Mouse (Mus musculus) heart, postnatal 14 days (tissue): ENCODE measurements around the gene Sycp2l. TPM values are rescaled to one million over a fixed set of nuclear protein-coding genes. Genes with fewer than 3 reads are reported as not detected.
A peak's percentile ranks its signal among the peaks of the same experiment; 100 is the strongest.
"Not testable (repeated sequence)": the region's sequence is repeated elsewhere in the genome, so short reads cannot be mapped to it uniquely, and the experiment has no call there.

Experiments
- DNase-seq, 2 experiments: peaks; one replicate each; pipeline ENCODE4 v3.0.0; 2021 to 2022
- intact Hi-C: fragments of 180-260 bp; cut with DNase I; formaldehyde crosslinking; loops from one replicate; pipeline ENCODE4 v1.15.1; 2025
- total RNA-seq, 2 experiments: library from RNA; stranded (reverse); gene quantifications; 2 replicates each; pipeline ENCODE4 v1.2.3; 2021

The Sycp2l gene
- total RNA-seq, 2 experiments from 2014 or later = not detected

- DNase-seq = no peak
- intact Hi-C loops = no loop called here
These were observed 5.2 kb downstream of the Sycp2l start for GRCm38 (mm10) chr13:41119152-41119945.

DNA sequence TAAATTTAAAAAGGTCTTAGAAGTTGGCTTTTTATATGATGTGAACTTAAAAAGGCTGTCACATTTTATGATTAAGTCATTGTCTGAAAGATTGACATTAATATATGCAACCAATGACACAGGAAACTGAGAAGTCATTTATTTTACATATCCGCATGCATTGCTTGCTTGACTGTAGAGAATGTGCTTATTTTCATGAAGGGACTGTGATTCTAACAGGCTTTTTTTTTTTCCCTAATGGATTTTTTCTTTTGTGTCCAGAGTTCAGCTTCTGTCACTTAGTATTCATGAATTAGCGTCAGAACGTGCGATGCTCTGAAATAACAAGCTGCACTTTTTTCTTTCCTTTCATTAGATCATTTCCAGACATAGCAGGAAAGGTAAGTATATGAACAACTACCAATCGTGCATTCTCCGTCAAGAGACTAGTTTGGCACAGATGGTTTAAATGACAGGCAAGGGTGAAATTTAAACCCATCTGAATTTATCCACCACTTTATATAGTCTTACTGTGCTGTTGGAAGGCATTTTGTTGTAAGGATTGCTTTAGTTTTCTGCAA lies 9.6 kb downstream of the Sycp2l start:
- DNase-seq = no peak
- intact Hi-C loops = no loop called here

DNA sequence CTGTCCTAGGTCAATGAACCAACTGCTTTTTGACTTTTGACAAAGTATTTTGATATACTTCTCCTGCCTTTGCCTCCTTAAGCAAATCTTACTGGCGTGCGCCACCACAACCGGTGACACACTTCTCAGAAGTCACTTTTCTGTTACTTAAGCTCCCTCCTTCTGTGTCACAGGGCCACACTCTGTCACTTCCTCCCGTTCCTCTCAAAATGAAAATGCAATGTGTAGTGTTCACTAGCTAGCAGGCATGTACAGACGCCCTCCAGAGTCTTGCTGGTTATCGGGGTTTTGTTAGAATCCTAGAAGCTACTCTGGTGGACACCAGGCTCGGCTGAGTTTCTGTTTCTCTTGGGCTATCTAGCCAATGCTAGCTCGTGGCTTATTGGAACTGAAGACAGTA lies 14.2 kb downstream of the Sycp2l start:
- intact Hi-C loops = no loop called here

DNA sequence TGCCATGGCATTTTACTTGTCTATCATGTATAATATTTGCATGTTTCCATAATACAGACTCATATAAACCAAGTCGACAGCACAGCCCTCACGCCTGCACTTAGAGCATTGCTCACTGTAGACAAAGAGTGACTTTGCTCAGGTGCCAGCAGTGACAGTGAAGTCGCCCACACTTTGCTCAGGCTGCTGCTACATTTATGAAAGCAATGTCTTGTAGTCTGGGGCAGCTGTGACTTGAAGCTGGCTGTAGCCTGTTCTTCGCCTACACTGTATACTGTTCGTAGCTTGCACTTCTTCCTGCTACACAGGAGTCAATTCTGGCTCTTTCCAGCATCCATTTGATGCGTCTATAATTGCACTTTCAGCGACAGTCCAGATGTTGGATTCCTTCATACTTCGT lies 15.0 kb downstream of the Sycp2l start:
- no peak for DNase-seq
- intact Hi-C loops = no loop called here

More for the DNA sequence above, 14.2 kb downstream of the Sycp2l start:
- no peak for DNase-seq

GRCm38 (mm10) chr13:41134901-41135300 lies 20.8 kb downstream of the Sycp2l start:
- intact Hi-C loops = no loop called here

GRCm38 (mm10) chr13:41145433-41145970 lies 31.4 kb downstream of the Sycp2l start:
- DNase-seq = no peak
- intact Hi-C loops = loop anchor here (2.0 kb wide), 1 partner anchor 93 kb away; no protein-coding TSS in a partner anchor

More at GRCm38 (mm10) chr13:41134901-41135300, 20.8 kb downstream of the Sycp2l start:
- peak; percentile 72 to 79 for DNase-seq

DNA sequence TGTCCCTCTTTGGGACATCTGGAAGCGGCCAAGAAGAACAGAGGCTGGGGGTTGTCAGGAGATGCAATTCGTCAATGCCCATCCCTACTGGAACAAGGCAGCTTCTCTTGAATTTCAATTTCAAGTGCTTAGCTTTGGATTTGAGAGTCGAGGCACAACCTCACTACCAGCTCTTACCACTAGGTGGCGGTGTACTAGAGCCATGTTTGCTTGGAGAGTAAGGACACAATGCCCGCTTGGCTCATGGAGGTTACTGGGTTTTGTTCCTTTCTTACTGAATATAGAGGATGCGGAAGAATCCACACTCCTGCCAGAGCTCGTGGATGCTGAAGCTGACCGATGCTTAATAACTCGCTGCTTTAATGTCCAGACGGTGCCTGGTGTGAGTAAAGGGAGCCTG lies 32.2 kb downstream of the Sycp2l start:
- intact Hi-C loops = no loop called here
- peak; percentile 44 to 75 for DNase-seq

DNA sequence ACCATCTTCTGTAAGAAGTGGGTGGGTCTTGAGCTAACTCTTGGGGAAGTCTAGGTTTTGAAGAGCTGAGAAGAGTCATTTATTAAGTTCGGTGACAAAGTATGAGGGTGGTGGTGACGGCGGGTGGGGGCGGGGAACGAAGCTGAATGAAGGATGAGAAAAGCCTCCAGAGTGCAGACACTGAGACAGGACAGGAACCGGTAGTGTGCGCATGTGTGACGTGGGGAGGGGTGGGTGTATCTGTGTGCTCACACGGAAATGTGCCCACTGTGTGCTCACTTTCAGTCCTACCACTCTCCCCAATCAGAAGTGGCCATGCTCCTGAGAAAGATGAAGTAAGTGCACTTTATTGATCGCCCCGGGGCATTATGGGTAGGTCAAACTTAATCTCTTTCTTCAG lies 39.0 kb downstream of the Sycp2l start:
- no peak for DNase-seq
- intact Hi-C loops = no loop called here

- DNase-seq = no peak
- intact Hi-C loops = no loop called here
These were observed 44.3 kb downstream of the Sycp2l start for GRCm38 (mm10) chr13:41158426-41158825.

GRCm38 (mm10) chr13:41187886-41188285 lies 73.8 kb downstream of the Sycp2l start:
- DNase-seq = no peak
- intact Hi-C loops = no loop called here

- no peak for DNase-seq
- intact Hi-C loops = no loop called here
These were observed 81.7 kb downstream of the Sycp2l start for GRCm38 (mm10) chr13:41195640-41196333.

- no peak for DNase-seq
- intact Hi-C loops = no loop called here
These were observed 86.8 kb downstream of the Sycp2l start for GRCm38 (mm10) chr13:41200861-41201260.

GRCm38 (mm10) chr13:41203289-41203688 lies 89.2 kb downstream of the Sycp2l start:
- intact Hi-C loops = no loop called here
- DNase-seq = no peak

DNA sequence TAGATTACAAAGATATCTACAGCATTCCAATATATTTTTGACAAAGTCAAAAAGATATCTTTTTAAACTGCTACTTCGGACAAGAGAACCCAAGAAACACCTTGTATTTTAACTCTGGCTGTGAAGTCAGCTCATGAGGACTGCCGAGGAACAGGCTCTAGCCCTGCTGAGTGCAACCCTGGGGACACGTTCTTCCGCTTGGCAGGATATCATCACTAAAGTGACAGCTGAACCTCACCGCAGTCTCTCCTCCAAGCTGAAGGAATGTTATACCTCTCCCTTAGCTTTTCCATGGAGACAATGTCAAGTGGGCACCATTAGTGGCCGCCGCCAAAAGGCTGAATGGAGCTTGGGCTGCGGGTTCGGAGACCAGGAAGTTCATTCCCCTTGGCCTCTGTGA lies 89.6 kb downstream of the Sycp2l start:
- intact Hi-C loops = no loop called here
- no peak for DNase-seq

DNA sequence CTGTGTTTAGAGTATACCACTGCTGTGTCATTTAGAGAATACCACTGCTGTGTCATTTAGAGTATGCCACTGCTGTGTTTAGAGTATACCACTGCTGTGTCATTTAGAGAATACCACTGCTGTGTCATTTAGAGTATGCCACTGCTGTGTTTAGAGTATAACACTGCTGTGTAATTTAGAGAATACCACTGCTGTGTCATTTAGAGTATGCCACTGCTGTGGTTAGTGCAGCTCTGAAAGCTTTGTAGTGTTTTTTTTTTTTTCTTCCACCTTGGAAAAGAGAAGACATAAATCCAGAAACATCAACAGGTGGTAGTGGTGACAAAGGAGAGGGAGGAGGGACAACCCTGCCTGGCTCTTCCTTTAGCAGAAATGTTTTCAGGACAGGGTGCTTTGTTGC lies 91.5 kb downstream of the Sycp2l start:
- intact Hi-C loops, DNase-seq: not testable (repeated sequence)

- intact Hi-C loops = no loop called here
These were observed 92.1 kb downstream of the Sycp2l start for GRCm38 (mm10) chr13:41206241-41206640.

GRCm38 (mm10) chr13:41211276-41211675 lies 97.2 kb downstream of the Sycp2l start:
- DNase-seq = no peak
- intact Hi-C loops = no loop called here

More at GRCm38 (mm10) chr13:41206241-41206640, 92.1 kb downstream of the Sycp2l start:
- DNase-seq = no peak

- DNase-seq = no peak
- intact Hi-C loops = no loop called here
These were observed 98.6 kb downstream of the Sycp2l start for GRCm38 (mm10) chr13:41212558-41213322.

DNA sequence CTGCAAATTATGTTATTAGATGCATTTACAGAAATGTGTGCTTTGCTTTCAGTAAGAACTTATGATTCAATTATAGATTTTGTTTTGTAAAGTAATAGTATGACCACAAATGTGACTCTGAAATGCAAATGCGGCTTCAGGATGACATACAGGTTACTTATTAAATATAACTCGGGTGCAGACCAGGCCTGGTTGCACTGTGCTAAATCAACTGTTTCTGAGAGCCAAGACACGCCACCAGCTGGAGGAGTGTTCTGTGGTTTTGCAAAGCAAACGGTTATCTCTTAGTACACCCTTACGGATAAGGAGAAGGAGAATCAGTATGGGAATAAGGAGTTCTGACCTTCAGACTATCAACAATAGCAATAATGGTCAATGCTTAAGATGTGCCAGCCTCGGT lies 101.6 kb downstream of the Sycp2l start:
- intact Hi-C loops = no loop called here
- no peak for DNase-seq

GRCm38 (mm10) chr13:41216236-41216635 lies 102.1 kb downstream of the Sycp2l start:
- DNase-seq = no peak
- intact Hi-C loops = no loop called here
